Mouse (Mus musculus) bone marrow, adult 2 months (tissue): ENCODE results near the gene Gab1.

ENCODE experiments used
- CTCF ChIP-seq: fragments of 200-500 bp; IDR thresholded peaks from 2 replicates; pipeline ENCODE4 v1.5.1; 2011; ENCODE audit warnings: low read length, control low read depth; ENCODE audit not compliant: control insufficient read depth, insufficient read depth
- POLR2A ChIP-seq: fragments of 200-500 bp; IDR thresholded peaks from 2 replicates; pipeline ENCODE4 v1.6.1; 2011; ENCODE audit warnings: low read depth, mild to moderate bottlenecking, control low read depth, low read length, borderline replicate concordance; ENCODE audit not compliant: control insufficient read depth

- TF ChIP-seq POLR2A (no peak), CTCF (no peak)
Observed at GRCm38 (mm10) chr8:80796070-80796469, 84.2 kb downstream of the Gab1 start.
